Mouse (Mus musculus) myocyte (in vitro differentiated cells): ENCODE measurements at regions not wholly inside any gene's neighbourhood (a gene's known extent, or its start where the extent isn't known, plus 50 kb on each side); places are given as distances from the start of the nearest gene placed in this dataset.

Experiments
- MAX ChIP-seq: IDR thresholded peaks from one replicate; pipeline ENCODE4 v1.6.1; 2011; ENCODE audit warnings: low read depth, mild to moderate bottlenecking, control low read depth
- POLR2A ChIP-seq: IDR thresholded peaks from one replicate; pipeline ENCODE4 v1.6.1; 2011; ENCODE audit warnings: low read depth, mild to moderate bottlenecking, control low read depth, moderate library complexity; ENCODE audit not compliant: insufficient read length
- POLR2AphosphoS2 ChIP-seq: IDR thresholded peaks from one replicate; pipeline ENCODE4 v1.6.1; 2011; ENCODE audit warnings: low read depth, control low read depth; ENCODE audit not compliant: insufficient read length
- REST ChIP-seq: IDR thresholded peaks from one replicate; pipeline ENCODE4 v1.6.1; 2011; ENCODE audit warnings: mild to moderate bottlenecking, control low read depth, moderate library complexity; ENCODE audit not compliant: insufficient read depth, insufficient read length
- TCF12 ChIP-seq: IDR thresholded peaks from one replicate; pipeline ENCODE4 v1.6.1; 2011; ENCODE audit warnings: mild to moderate bottlenecking, control low read depth; ENCODE audit not compliant: poor library complexity, insufficient read depth, severe bottlenecking

- TF ChIP-seq POLR2A (no peak), REST (no peak), POLR2AphosphoS2 (no peak), TCF12 (no peak), MAX (no peak)
Measured at GRCm38 (mm10) chr16:24237013-24237412, 156.3 kb upstream of the Lpp start.
